Mouse (Mus musculus) midbrain, embryonic 10.5 days (tissue): ENCODE results near the gene Pex5l. TPM values are rescaled to one million over a fixed set of nuclear protein-coding genes. Genes with fewer than 3 reads are reported as not detected.

ENCODE experiments used
- DNase-seq: peaks from one replicate; pipeline ENCODE4 v3.0.0-alpha.2; 2017; ENCODE audit warnings: low spot score
- H3K27ac ChIP-seq: fragments of 300-500 bp; sonication (generic); replicated peaks from 2 replicates; pipeline ENCODE4 v1.5.1; 2016; ENCODE audit warnings: mild to moderate bottlenecking
- H3K27me3 ChIP-seq: fragments of 300-500 bp; sonication (generic); 2 replicates; pipeline ENCODE4 v1.6.1; 2016; ENCODE audit warnings: low read depth, mild to moderate bottlenecking; ENCODE audit not compliant: poor library complexity, severe bottlenecking
- H3K36me3 ChIP-seq: fragments of 300-500 bp; sonication (generic); 2 replicates; pipeline ENCODE4 v1.6.1; 2016; ENCODE audit warnings: mild to moderate bottlenecking, moderate library complexity
- H3K4me1 ChIP-seq: fragments of 300-500 bp; sonication (generic); 2 replicates; pipeline ENCODE4 v1.6.1; 2016
- H3K4me3 ChIP-seq: fragments of 300-500 bp; sonication (generic); 2 replicates; pipeline ENCODE4 v1.5.1; 2016; ENCODE audit warnings: mild to moderate bottlenecking, moderate library complexity
- H3K9me3 ChIP-seq: fragments of 300-500 bp; sonication (generic); replicated peaks from 2 replicates; pipeline ENCODE4 v1.6.1; 2016; ENCODE audit warnings: mild to moderate bottlenecking
- WGBS: fragments of 180-500 bp; shearing (Covaris S2); methylation state at CpG from one replicate; pipeline ENCODE4 v1.1.7; 2016; 5-methylcytosine and 5-hydroxymethylcytosine counted together
- polyA plus RNA-seq: library from polyadenylated mRNA; unstranded; fragments of >200 nt; fragmentation: Nextera tagmentation; extraction: Ambion mirVana; gene quantifications from 2 replicates; pipeline ENCODE4 v1.2.1, GENCODE M21; 2016

Pex5l gene
- polyA plus RNA-seq, 1 experiment from 2014 or later = 0.77 TPM

- no peak overlapping the region for H3K27ac ChIP-seq
- no peaks in the 10 kb centered on the region for H3K36me3 ChIP-seq
- H3K4me3 ChIP-seq = no peak overlapping the region
- H3K9me3 ChIP-seq = no peaks in the 10 kb centered on the region
- H3K4me1 ChIP-seq = peaks cover 21% of the 10 kb centered on the region
- no peaks in the 10 kb centered on the region for H3K27me3 ChIP-seq
- WGBS = 73% methylated on average over 7 of the region's 7 CpGs
- DNase-seq = no peak
These were observed 82.6 kb downstream of the Pex5l start for GRCm38 (mm10) chr3:33060343-33060937.

DNA sequence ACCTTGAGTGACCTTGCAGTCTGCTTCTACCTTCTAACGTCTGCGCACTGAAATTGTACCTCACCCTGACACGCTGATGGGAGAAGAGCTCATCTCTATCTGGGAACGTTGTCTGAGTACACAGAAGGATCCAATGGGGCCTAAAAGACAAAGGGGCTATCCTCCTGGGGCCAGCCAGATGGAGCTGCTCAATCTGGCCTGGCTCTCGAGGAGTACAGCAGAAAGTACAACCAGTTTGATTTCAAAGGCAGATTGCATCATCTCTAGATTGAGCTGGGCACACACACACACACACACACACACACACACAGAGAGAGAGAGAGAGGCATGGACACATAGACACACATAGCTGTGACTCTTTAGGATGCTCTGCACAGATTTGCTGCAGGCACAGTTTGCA is 94.7 kb downstream of the Pex5l start:
- peaks cover 9% of the 10 kb centered on the region; the same call in 1 of the 2 replicates for H3K4me1 ChIP-seq
- peak overlapping the region; percentile 49; the same call in 1 of the 2 replicates for H3K27ac ChIP-seq
- DNase-seq = no peak
- H3K36me3 ChIP-seq = no peaks in the 10 kb centered on the region
- no peak overlapping the region for H3K4me3 ChIP-seq
- H3K27me3 ChIP-seq = no peaks in the 10 kb centered on the region
- H3K9me3 ChIP-seq = no peaks in the 10 kb centered on the region
- 61% methylated on average over 5 of the region's 5 CpGs for WGBS

DNA sequence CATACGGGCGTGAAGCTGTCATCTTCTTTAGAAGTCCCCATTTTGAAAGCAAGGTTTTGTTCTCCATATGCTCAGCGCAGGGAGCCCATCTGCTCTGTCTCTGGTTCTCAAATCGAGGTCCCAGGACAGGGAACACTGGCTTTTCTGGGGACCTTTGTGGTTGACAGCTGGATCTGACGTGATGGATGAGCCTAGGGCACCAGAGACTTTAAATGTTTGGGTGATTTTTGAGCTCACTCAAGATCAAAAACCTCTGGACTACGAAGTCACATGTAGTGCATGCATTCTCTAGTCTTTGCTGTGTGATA is 98.3 kb downstream of the Pex5l start:
- WGBS = 82% methylated on average over 6 of the region's 6 CpGs
- DNase-seq = no peak
- no peaks in the 10 kb centered on the region for H3K36me3 ChIP-seq
- H3K27me3 ChIP-seq = no peaks in the 10 kb centered on the region
- H3K9me3 ChIP-seq = no peaks in the 10 kb centered on the region
- peaks cover 9% of the 10 kb centered on the region; the same call in 1 of the 2 replicates for H3K4me1 ChIP-seq
- H3K27ac ChIP-seq = 0 out of 2 replicates have a peak overlapping the region, but pooled peaks have one; percentile 13
- H3K4me3 ChIP-seq = no peak overlapping the region

GRCm38 (mm10) chr3:33043896-33044798 is 98.9 kb downstream of the Pex5l start:
- Histone ChIP-seq H3K4me3 (no peak overlapping the region), H3K9me3 (no peaks in the 10 kb centered on the region), H3K36me3 (no peaks in the 10 kb centered on the region), H3K27me3 (no peaks in the 10 kb centered on the region), H3K27ac (0 out of 2 replicates have a peak overlapping the region, but pooled peaks have one; percentile 13), H3K4me1 (peaks cover 9% of the 10 kb centered on the region; the same call in 1 of the 2 replicates)
- 78% methylated on average over 10 of the region's 10 CpGs for WGBS
- DNase-seq = no peak

- DNase-seq = no peak
- Histone ChIP-seq H3K27me3 (no peaks in the 10 kb centered on the region), H3K4me1 (no peaks in the 10 kb centered on the region), H3K4me3 (no peak overlapping the region), H3K27ac (no peak overlapping the region), H3K9me3 (no peaks in the 10 kb centered on the region), H3K36me3 (no peaks in the 10 kb centered on the region)
- 69% methylated on average over 5 of the region's 5 CpGs for WGBS
These were observed 118.5 kb downstream of the Pex5l start for GRCm38 (mm10) chr3:33024566-33024965.

GRCm38 (mm10) chr3:33003901-33004300 is 139.1 kb downstream of the Pex5l start:
- DNase-seq = no peak
- Histone ChIP-seq H3K9me3 (no peaks in the 10 kb centered on the region), H3K4me1 (0 out of 2 replicates have a peak, but pooled peaks cover 3% of the 10 kb centered on the region), H3K27ac (no peak overlapping the region), H3K27me3 (no peaks in the 10 kb centered on the region), H3K4me3 (no peak overlapping the region), H3K36me3 (no peaks in the 10 kb centered on the region)
- 88% methylated on average over 4 of the region's 4 CpGs for WGBS

- H3K27ac ChIP-seq = no peak overlapping the region
- no peaks in the 10 kb centered on the region for H3K27me3 ChIP-seq
- no peak overlapping the region for H3K4me3 ChIP-seq
- DNase-seq = no peak
- WGBS = 80% methylated on average over 3 of the region's 3 CpGs
- H3K36me3 ChIP-seq = no peaks in the 10 kb centered on the region
- H3K9me3 ChIP-seq = no peaks in the 10 kb centered on the region
- H3K4me1 ChIP-seq = 0 out of 2 replicates have a peak, but pooled peaks cover 7% of the 10 kb centered on the region
These were observed 141.3 kb downstream of the Pex5l start for GRCm38 (mm10) chr3:33001769-33002168.

GRCm38 (mm10) chr3:33000383-33001015 is 142.5 kb downstream of the Pex5l start:
- DNase-seq = no peak
- H3K9me3 ChIP-seq = no peaks in the 10 kb centered on the region
- no peak overlapping the region for H3K4me3 ChIP-seq
- no peak overlapping the region for H3K27ac ChIP-seq
- 92% methylated on average over 8 of the region's 8 CpGs for WGBS
- no peaks in the 10 kb centered on the region for H3K27me3 ChIP-seq
- H3K36me3 ChIP-seq = no peaks in the 10 kb centered on the region
- H3K4me1 ChIP-seq = 0 out of 2 replicates have a peak, but pooled peaks cover 7% of the 10 kb centered on the region

DNA sequence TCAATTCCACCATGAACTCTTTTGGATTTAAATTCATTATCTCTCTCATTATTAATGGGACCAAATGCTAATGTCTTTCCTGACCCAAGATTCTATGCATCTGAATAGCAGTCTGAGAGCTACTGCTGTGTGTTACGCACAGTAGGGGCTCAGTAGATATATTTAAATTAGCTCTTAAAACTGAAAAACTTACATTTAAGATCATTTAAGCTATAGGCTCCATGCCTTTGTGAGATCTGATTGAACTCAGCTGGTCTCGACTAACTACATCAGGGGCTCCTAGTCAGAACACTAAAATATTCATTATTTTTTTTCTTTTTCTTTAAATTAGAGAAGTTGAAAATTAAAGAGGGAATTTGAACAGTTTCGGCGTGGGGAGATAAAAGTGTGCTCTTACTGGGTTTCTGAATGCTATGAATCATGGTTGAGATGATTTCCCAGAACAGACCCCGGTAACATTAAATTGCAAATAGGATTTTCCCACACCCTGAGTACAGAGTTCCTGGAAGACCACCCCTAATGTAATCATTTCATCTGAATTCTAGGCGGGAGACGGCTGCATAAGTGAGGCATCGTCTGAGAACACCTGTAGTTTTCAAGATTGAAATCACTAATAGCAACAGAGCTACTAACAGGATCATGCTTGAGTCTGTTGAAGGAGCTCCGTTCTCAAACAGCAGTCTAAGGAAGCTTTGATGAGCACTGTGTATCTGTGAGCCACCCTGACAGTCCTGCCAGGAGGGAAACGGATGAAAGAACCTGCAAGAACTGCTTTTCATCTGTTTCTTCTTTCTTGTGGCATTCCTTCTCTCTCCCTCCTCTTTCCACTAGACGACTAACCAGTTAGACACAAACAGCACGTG is 151.1 kb downstream of the Pex5l start:
- WGBS = 78% methylated on average over 12 of the region's 12 CpGs
- H3K27me3 ChIP-seq = no peaks in the 10 kb centered on the region
- H3K27ac ChIP-seq = no peak overlapping the region

DNA sequence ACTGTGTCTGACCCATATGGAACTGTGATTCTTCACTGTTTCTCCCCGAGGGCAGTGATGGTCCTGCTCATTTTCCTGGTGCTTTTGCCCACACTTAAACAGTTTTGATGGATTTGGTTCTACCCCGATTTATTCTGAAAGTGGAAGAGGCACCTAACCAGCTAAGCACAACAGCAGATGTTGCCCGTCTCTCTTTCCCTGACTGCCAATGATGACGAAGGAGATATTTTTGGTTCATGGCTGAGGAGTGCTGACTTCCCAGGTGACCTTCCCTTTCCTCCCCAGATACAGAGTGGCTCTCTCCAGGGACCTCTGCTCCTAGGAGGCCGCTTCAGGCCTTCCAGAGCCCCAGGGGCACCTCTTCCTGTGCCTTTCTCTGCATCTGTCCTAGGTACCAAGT is 155.2 kb downstream of the Pex5l start:
- Histone ChIP-seq H3K27ac (no peak overlapping the region), H3K36me3 (no peaks in the 10 kb centered on the region), H3K4me3 (no peak overlapping the region), H3K9me3 (no peaks in the 10 kb centered on the region), H3K4me1 (peaks cover 4% of the 10 kb centered on the region; the same call in 1 of the 2 replicates), H3K27me3 (no peaks in the 10 kb centered on the region)
- 84% methylated on average over 5 of the region's 5 CpGs for WGBS
- no peak for DNase-seq

More for the DNA sequence above, 151.1 kb downstream of the Pex5l start:
- no peaks in the 10 kb centered on the region for H3K9me3 ChIP-seq
- no peaks in the 10 kb centered on the region for H3K4me1 ChIP-seq
- H3K4me3 ChIP-seq = no peak overlapping the region
- H3K36me3 ChIP-seq = no peaks in the 10 kb centered on the region
- DNase-seq = no peak

- H3K27ac ChIP-seq = no peak overlapping the region
- H3K27me3 ChIP-seq = no peaks in the 10 kb centered on the region
- no peak overlapping the region for H3K4me3 ChIP-seq
- no peaks in the 10 kb centered on the region for H3K36me3 ChIP-seq
- DNase-seq = no peak
- whole genome bisulfite sequencing = 46% methylated on average over 3 of the region's 3 CpGs
- no peaks in the 10 kb centered on the region for H3K9me3 ChIP-seq
- H3K4me1 ChIP-seq = peaks cover 4% of the 10 kb centered on the region; the same call in 1 of the 2 replicates
These were observed 157.9 kb downstream of the Pex5l start for GRCm38 (mm10) chr3:32985141-32985540.

DNA sequence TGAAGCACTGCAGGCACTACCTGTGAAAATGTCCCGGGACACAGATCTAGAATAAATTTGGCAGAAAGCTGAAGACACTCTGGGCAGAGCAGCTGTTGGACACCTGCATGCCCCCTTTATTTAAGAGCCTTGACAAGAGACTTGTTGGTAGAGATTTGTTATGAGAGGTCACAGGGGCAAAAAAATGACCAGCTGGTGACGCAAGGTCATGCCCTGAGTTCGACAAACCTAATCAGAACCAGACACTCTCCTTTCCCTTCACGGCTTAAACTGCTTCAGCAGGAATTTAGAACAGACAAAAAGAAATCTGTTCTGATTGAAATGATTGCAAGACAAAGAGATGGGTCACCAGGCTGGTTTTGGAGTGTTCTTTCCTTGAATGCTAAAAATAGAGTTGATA is 163.1 kb downstream of the Pex5l start:
- no peaks in the 10 kb centered on the region for H3K27me3 ChIP-seq
- no peak overlapping the region for H3K27ac ChIP-seq
- peaks cover 7% of the 10 kb centered on the region for H3K4me1 ChIP-seq
- H3K9me3 ChIP-seq = no peaks in the 10 kb centered on the region
- 54% methylated on average over 4 of the region's 4 CpGs for WGBS
- H3K4me3 ChIP-seq = no peak overlapping the region
- no peak for DNase-seq
- no peaks in the 10 kb centered on the region for H3K36me3 ChIP-seq
